8 mouse cellular contexts compared by ENCODE assay signal in genomic region chrX:7722282-7722611, GRCm38 (mm10). TPM values are rescaled to one million over a fixed set of nuclear protein-coding genes. Genes with fewer than 3 reads are reported as not detected.
A peak's percentile ranks its signal among the peaks of the same experiment; 100 is the strongest.
DNase-seq lines count a peak whose midpoint lies in the region; ATAC-seq and TF ChIP-seq lines count a peak whose summit lies in the region.

No protein-coding gene starts in this region.

- H3K27me3 ChIP-seq in erythroblast, embryonic 14.5 days (ENCODE audit: control insufficient read depth), result 0 out of 2 replicates have a peak, but pooled peaks cover 2% of the 10 kb centered on the region
- no peaks in the 10 kb centered on the region for H3K27me3 ChIP-seq in spleen, adult 2 months (ENCODE audit: control insufficient read depth, insufficient read depth, low read length)
- H3K27me3 ChIP-seq in limb, embryonic 15.5 days, result no peaks in the 10 kb centered on the region
- no peaks in the 10 kb centered on the region for H3K27me3 ChIP-seq in stomach, embryonic 16.5 days (ENCODE audit: control insufficient read depth, insufficient read depth, low read length)

- TF ChIP-seq CTCF in spleen, adult 2 months (IDR thresholded peaks at IDR 0.05; ENCODE audit: extremely low read depth, insufficient read depth, insufficient read length, insufficient replicate concordance), result no peak

- H3K9ac ChIP-seq in limb, embryonic 15.5 days, result peak overlapping the region; percentile 35; the same call in 1 of the 2 replicates
- peak overlapping the region; percentile 77 for H3K9ac ChIP-seq in stomach, embryonic 16.5 days (ENCODE audit: low read length)

- WGBS in spleen, adult 2 months, result 23% methylated on average over 11 of the region's 11 CpGs
- 29% methylated on average over 11 of the region's 11 CpGs for WGBS in limb, embryonic 15.5 days
- 11% methylated on average over 11 of the region's 11 CpGs for WGBS in stomach, embryonic 16.5 days

- peaks cover 37% of the 10 kb centered on the region for H3K36me3 ChIP-seq in erythroblast, embryonic 14.5 days (ENCODE audit: control insufficient read depth)
- peaks cover 6% of the 10 kb centered on the region for H3K36me3 ChIP-seq in spleen, adult 2 months (ENCODE audit: control insufficient read depth, insufficient read depth, low read length)
- H3K36me3 ChIP-seq in limb, embryonic 15.5 days, result peaks cover 17% of the 10 kb centered on the region; the same call in 1 of the 2 replicates
- H3K36me3 ChIP-seq in stomach, embryonic 16.5 days (ENCODE audit: control insufficient read depth, insufficient read depth, low read length), result no peaks in the 10 kb centered on the region; the same call in none of the 2 replicates

- peak overlapping the region; percentile 62 for H3K27ac ChIP-seq in spleen, adult 2 months (ENCODE audit: insufficient read depth, low read length)
- no peak overlapping the region for H3K27ac ChIP-seq in limb, embryonic 15.5 days
- peak overlapping the region; percentile 98 for H3K27ac ChIP-seq in stomach, embryonic 16.5 days (ENCODE audit: low read length)

- H3K4me2 ChIP-seq in limb, embryonic 15.5 days, result peak overlapping the region; percentile 59
- H3K4me2 ChIP-seq in stomach, embryonic 16.5 days (ENCODE audit: low read depth, low read length), result peak overlapping the region; percentile 65

- ATAC-seq in erythroblast, adult 5-6 weeks (replicated peaks; ENCODE audit: low FRiP score, poor library complexity, severe bottlenecking), result no peak
- ATAC-seq in limb, embryonic 15.5 days (ENCODE audit: insufficient number of reproducible peaks, low FRiP score, low TSS enrichment, low read depth), result no peak
- ATAC-seq in stomach, embryonic 16.5 days (ENCODE audit: insufficient read depth, low FRiP score), result no peak
- ATAC-seq in CD4-positive, CD25-positive, alpha-beta regulatory T cell, adult 4 months, result no peak

- H3K4me3 ChIP-seq in erythroblast, embryonic 14.5 days (replicated peaks), result peak overlapping the region; percentile 89
- H3K4me3 ChIP-seq in spleen, adult 2 months (ENCODE audit: extremely low read depth, insufficient read depth, insufficient read length), result peak overlapping the region; percentile 89
- H3K4me3 ChIP-seq in limb, embryonic 15.5 days, result peak overlapping the region; percentile 57
- H3K4me3 ChIP-seq in stomach, embryonic 16.5 days (replicated peaks; ENCODE audit: low read length), result peak overlapping the region; percentile 66

- peaks cover 24% of the 10 kb centered on the region for H3K4me1 ChIP-seq in erythroblast, embryonic 14.5 days (ENCODE audit: control insufficient read depth)
- H3K4me1 ChIP-seq in spleen, adult 2 months (ENCODE audit: control insufficient read depth, insufficient read depth, insufficient read length), result no peaks in the 10 kb centered on the region
- H3K4me1 ChIP-seq in limb, embryonic 15.5 days, result no peaks in the 10 kb centered on the region
- peaks cover 4% of the 10 kb centered on the region; the same call in 1 of the 2 replicates for H3K4me1 ChIP-seq in stomach, embryonic 16.5 days (ENCODE audit: control insufficient read depth, insufficient read depth, low read length)

- no peak for TF ChIP-seq POLR2A in spleen, adult 2 months (IDR thresholded peaks at IDR 0.05; ENCODE audit: low read depth, low read length)

- peaks cover 8% of the 10 kb centered on the region for H3K9me3 ChIP-seq in erythroblast, embryonic 14.5 days (ENCODE audit: control insufficient read depth, low read length)
- H3K9me3 ChIP-seq in limb, embryonic 15.5 days, result no peaks in the 10 kb centered on the region
- no peaks in the 10 kb centered on the region for H3K9me3 ChIP-seq in stomach, embryonic 16.5 days (replicated peaks; ENCODE audit: control insufficient read depth, low read length)

- no peak for DNase-seq in spleen, adult 2 months (ENCODE audit: low read depth in 1 of 2, low spot score in 2 of 2)
- no peak for DNase-seq in spleen, postnatal 4 days (ENCODE audit: low spot score in 2 of 2)
- DNase-seq in embryo, embryonic 10.5 days (ENCODE audit: low spot score), result no peak

RNA-seq across cellular contexts. Expression of gene Gm45208, which starts 0.2 kb away (rescaled TPM):
- polyA plus RNA-seq in erythroblast, embryonic 14.5 days (2012), result 0.46 and 0.51 TPM in 2 replicates
- not detected in 2 replicates for total RNA-seq in erythroblast, adult 5-6 weeks (2015; ENCODE audit: low replicate concordance)
- not detected in 2 replicates for total RNA-seq in erythroblast, adult 5-6 weeks (2017; ENCODE audit: low replicate concordance)
- polyA plus RNA-seq in spleen, adult 2 months (2012; rRNA removed), result 0.13 and 0.75 TPM in 2 replicates
- polyA plus RNA-seq in limb, embryonic 15.5 days (2015; fragmentation: Nextera tagmentation; extraction: Ambion mirVana), result 0.20 TPM in 1 of 2 replicates, not detected in the other
- not detected in 2 replicates for polyA plus RNA-seq in stomach, embryonic 16.5 days (2015; fragmentation: Nextera tagmentation; extraction: Ambion mirVana)
- polyA plus RNA-seq in CD4-positive, CD25-positive, alpha-beta regulatory T cell, adult 4 months (2017; shearing (Covaris generic)), result 1 to 10 TPM in 1 of 2 experiments, not detected in 1; 1.0 TPM

RNA-seq across cellular contexts. Expression of gene Praf2, which starts 6.0 kb away (rescaled TPM):
- 0.30 and 0.59 TPM in 2 replicates for polyA plus RNA-seq in erythroblast, embryonic 14.5 days (2012)
- total RNA-seq in erythroblast, adult 5-6 weeks (2015; ENCODE audit: low replicate concordance), result 4.8 and 10.0 TPM in 2 replicates
- total RNA-seq in erythroblast, adult 5-6 weeks (2017; ENCODE audit: low replicate concordance), result 1.5 and 2.8 TPM in 2 replicates
- 26.0 and 33.7 TPM in 2 replicates for polyA plus RNA-seq in spleen, adult 2 months (2012; rRNA removed)
- polyA plus RNA-seq in limb, embryonic 15.5 days (2015; fragmentation: Nextera tagmentation; extraction: Ambion mirVana), result 80.8 and 86.1 TPM in 2 replicates
- polyA plus RNA-seq in stomach, embryonic 16.5 days (2015; fragmentation: Nextera tagmentation; extraction: Ambion mirVana), result 59.4 and 63.1 TPM in 2 replicates
- 10 to 100 TPM; 33.9 to 40.0 TPM for polyA plus RNA-seq in CD4-positive, CD25-positive, alpha-beta regulatory T cell, adult 4 months (2017; shearing (Covaris generic))

RNA-seq across cellular contexts. Expression of gene Wdr45, which starts 8.1 kb away (rescaled TPM):
- polyA plus RNA-seq in erythroblast, embryonic 14.5 days (2012), result 4.2 and 5.1 TPM in 2 replicates
- total RNA-seq in erythroblast, adult 5-6 weeks (2015; ENCODE audit: low replicate concordance), result 139 and 161 TPM in 2 replicates
- 102 and 111 TPM in 2 replicates for total RNA-seq in erythroblast, adult 5-6 weeks (2017; ENCODE audit: low replicate concordance)
- 38.4 and 41.7 TPM in 2 replicates for polyA plus RNA-seq in spleen, adult 2 months (2012; rRNA removed)
- 39.2 and 41.0 TPM in 2 replicates for polyA plus RNA-seq in limb, embryonic 15.5 days (2015; fragmentation: Nextera tagmentation; extraction: Ambion mirVana)
- polyA plus RNA-seq in stomach, embryonic 16.5 days (2015; fragmentation: Nextera tagmentation; extraction: Ambion mirVana), result 36.5 and 36.7 TPM in 2 replicates
- 10 to 100 TPM; 42.8 to 76.1 TPM for polyA plus RNA-seq in CD4-positive, CD25-positive, alpha-beta regulatory T cell, adult 4 months (2017; shearing (Covaris generic))

RNA-seq across cellular contexts. Expression of gene Gpkow, which starts 25.3 kb away (rescaled TPM):
- polyA plus RNA-seq in erythroblast, embryonic 14.5 days (2012), result 0.19 and 0.22 TPM in 2 replicates
- 7.9 and 13.4 TPM in 2 replicates for total RNA-seq in erythroblast, adult 5-6 weeks (2015; ENCODE audit: low replicate concordance)
- 9.0 and 11.3 TPM in 2 replicates for total RNA-seq in erythroblast, adult 5-6 weeks (2017; ENCODE audit: low replicate concordance)
- 6.1 and 6.2 TPM in 2 replicates for polyA plus RNA-seq in spleen, adult 2 months (2012; rRNA removed)
- polyA plus RNA-seq in limb, embryonic 15.5 days (2015; fragmentation: Nextera tagmentation; extraction: Ambion mirVana), result 36.6 and 40.3 TPM in 2 replicates
- 37.9 and 38.4 TPM in 2 replicates for polyA plus RNA-seq in stomach, embryonic 16.5 days (2015; fragmentation: Nextera tagmentation; extraction: Ambion mirVana)
- polyA plus RNA-seq in CD4-positive, CD25-positive, alpha-beta regulatory T cell, adult 4 months (2017; shearing (Covaris generic)), result 10 to 100 TPM; 50.8 to 69.7 TPM

RNA-seq across cellular contexts. Expression of gene Ccdc120, which starts 28.5 kb away (rescaled TPM):
- polyA plus RNA-seq in erythroblast, embryonic 14.5 days (2012), result 0.02 and 0.11 TPM in 2 replicates
- total RNA-seq in erythroblast, adult 5-6 weeks (2015; ENCODE audit: low replicate concordance), result not detected in 2 replicates
- total RNA-seq in erythroblast, adult 5-6 weeks (2017; ENCODE audit: low replicate concordance), result 1.8 TPM in 1 of 2 replicates, not detected in the other
- polyA plus RNA-seq in spleen, adult 2 months (2012; rRNA removed), result 1.6 and 1.7 TPM in 2 replicates
- 14.9 and 21.8 TPM in 2 replicates for polyA plus RNA-seq in limb, embryonic 15.5 days (2015; fragmentation: Nextera tagmentation; extraction: Ambion mirVana)
- polyA plus RNA-seq in stomach, embryonic 16.5 days (2015; fragmentation: Nextera tagmentation; extraction: Ambion mirVana), result 17.9 and 18.2 TPM in 2 replicates
- polyA plus RNA-seq in CD4-positive, CD25-positive, alpha-beta regulatory T cell, adult 4 months (2017; shearing (Covaris generic)), result under 1 TPM; 0.20 to 0.52 TPM

Comparison
In these comparisons a context has a peak if more than half of its experiments do, and no peak if none do; other contexts are left out.
1. RNA of gene Praf2, which starts 6.0 kb away (polyA plus RNA-seq): 80.8 to 86.1 TPM in limb, embryonic 15.5 days, 59.4 to 63.1 TPM in stomach, embryonic 16.5 days, 33.9 to 40.0 TPM in CD4-positive, CD25-positive, alpha-beta regulatory T cell, adult 4 months and 26.0 to 33.7 TPM in spleen, adult 2 months; 0.30 to 0.59 TPM in erythroblast, embryonic 14.5 days; every median in the first group is over 10 times any median in the second.
2. Peak in every context shown above with its lines, with median percentiles within 50 percentile points of each other: H3K4me3 ChIP-seq.